Mouse (Mus musculus) ES-E14 (cell line): Measurements from ENCODE around the gene Erc1.

ENCODE experiments used
- HCFC1 ChIP-seq: IDR thresholded peaks from 2 replicates; pipeline ENCODE4 v1.6.1; 2012; ENCODE audit warnings: low read length, inconsistent platforms, borderline replicate concordance; ENCODE audit not compliant: insufficient read depth
- ZC3H11A ChIP-seq: IDR thresholded peaks from 2 replicates; pipeline ENCODE4 v1.6.1; 2012; ENCODE audit warnings: low read depth, mild to moderate bottlenecking, inconsistent platforms, low read length, borderline replicate concordance

DNA sequence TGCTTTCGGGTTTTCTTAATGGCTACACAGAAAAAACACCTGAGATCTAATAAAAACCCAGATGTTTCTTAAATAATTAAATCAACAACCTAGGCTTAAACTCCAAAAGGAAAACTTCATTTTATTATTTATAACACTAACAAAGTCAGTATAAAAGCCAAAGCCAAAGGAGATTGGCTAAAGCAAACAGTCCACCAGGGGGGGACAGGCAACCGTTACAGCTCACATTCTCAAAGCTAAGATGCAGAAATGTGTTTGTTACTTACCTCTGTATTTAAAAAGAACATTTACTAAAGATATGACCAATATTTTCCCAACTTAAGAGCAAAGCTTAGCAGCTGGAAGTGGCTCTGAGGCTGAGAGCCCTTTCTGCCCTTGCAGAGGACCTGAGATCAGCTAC lies 89.5 kb downstream of the Erc1 start:
- TF ChIP-seq ZC3H11A (no peak), HCFC1 (no peak)
